Mouse (Mus musculus) heart, adult 8-10 months (tissue): ENCODE data around the gene Rps21. TPM values are rescaled to one million over a fixed set of nuclear protein-coding genes. Genes with fewer than 3 reads are reported as not detected.
A peak's percentile ranks its signal among the peaks of the same experiment; 100 is the strongest.

Experiments used
- DNase-seq: peaks from one replicate; pipeline ENCODE4 v3.0.0; 2022; ENCODE audit warnings: low spot score
- microRNA-seq: library from miRNA; unstranded; fragments of <30 nt; microRNA quantifications from one replicate; pipeline ENCODE4 v1.2.0, GENCODE M21; 2022
- total RNA-seq, 4 experiments: library from RNA; stranded (reverse); gene quantifications; 2 replicates each; pipeline ENCODE4 v1.2.4; 2022

The Rps21 gene
- total RNA-seq, 4 experiments from 2014 or later, result 452 to 674 (median 565) TPM

DNA sequence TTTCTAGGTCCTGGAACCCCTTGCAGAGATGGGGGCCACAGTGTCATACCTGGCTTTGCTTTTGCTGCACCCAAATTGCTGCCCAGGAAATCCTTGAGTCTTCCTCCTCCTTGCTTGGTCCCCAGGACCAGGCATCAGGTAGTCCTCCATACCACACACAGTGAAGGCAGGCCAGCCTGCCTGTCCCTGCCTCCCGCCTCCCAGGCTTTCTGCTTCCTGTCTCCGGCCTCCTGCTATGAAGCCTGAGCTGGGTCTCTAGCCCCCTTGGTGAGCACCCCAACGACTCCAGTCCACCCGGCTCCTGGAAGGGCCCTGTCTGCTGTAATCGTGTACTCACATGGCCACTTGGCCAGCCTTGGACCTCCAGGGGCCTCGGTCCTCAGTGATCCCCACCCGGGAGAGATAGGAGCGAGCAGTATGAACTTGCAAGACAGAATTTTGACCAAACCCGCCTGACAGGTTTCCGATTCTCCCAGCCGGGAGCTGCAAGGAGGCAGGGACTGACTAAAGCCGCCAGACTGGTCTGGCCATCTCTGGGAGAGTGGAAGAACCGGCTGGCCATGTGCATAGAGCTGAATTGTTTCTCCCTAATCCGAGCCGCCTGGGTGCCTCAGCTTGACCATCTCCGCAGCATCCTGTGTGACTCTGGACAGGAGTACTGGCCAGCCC lies 32.4 kb downstream of the Rps21 start, which contains the start of gene Rbbp8nl:
Gene Rbbp8nl, minus strand, starts transcription at position 440 of the 669 bp plus-strand sequence.
- no peak for DNase-seq

DNA sequence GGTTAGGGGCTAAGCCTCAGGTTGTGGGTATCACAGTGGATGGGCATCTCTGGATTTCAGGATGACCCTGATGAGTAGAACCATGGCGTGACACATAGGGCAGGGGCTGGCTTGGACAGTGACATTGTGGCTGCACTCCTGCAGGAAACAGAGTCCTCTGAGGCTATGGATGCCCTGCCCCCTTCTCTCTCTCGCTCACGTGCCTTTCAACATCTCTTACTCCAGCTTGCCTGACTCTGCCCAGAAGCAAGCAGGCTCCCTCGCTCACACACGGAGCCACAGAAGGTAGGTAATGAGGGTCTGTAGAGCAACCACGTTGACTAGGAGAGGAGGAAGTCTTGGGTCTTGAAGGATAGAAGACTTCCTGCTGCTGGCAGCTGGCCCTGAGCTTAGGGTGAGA lies 33.3 kb downstream of the Rps21 start:
- DNase-seq, result no peak

GRCm38 (mm10) chr2:180291566-180291965 lies 34.4 kb downstream of the Rps21 start:
- DNase-seq, result no peak

DNA sequence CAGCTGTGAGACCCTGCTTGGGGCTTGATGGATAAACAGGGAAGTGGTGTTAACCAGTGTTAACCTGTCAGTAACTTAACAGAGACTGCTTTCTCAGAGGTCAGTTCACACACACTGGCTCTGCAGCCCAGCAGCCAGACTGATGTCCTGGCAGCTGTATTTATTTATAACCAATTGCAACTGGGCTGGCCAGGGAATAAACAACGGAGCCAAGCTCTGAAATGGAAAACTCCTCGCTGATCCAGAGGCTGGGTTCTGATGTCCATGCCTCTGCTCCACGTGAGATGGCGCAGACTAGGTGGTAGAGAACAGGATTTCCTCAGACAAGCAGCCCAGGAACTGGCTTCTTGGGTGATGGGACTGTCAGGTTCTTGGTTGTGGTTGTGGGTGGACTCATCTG lies 34.8 kb downstream of the Rps21 start:
- no peak for DNase-seq

DNA sequence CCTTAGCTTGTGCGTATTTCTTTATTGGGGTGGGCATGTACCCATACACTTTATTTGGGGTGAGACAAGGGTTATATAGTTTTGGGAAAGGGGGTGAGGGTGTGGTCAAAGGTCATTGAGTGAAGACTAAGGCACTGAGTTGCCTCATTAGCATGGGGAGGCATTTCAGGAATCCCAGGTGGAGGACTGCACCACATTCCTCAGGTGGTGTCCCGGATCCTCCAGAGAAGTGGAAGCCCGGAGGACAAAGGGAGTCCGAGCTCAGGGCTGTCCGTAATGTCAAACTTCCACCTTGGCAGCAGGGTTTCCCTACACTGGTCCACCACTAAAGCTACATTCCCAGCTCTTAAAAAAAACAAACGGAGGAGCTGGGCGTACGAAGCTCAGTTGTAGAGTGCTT lies 35.7 kb downstream of the Rps21 start:
- DNase-seq, result no peak

- DNase-seq, result no peak
Measured at GRCm38 (mm10) chr2:180300252-180300651, 43.1 kb downstream of the Rps21 start.

GRCm38 (mm10) chr2:180300771-180301170 lies 43.6 kb downstream of the Rps21 start:
- DNase-seq, result no peak

GRCm38 (mm10) chr2:180302201-180302600 lies 45.0 kb downstream of the Rps21 start:
- DNase-seq, result no peak

DNA sequence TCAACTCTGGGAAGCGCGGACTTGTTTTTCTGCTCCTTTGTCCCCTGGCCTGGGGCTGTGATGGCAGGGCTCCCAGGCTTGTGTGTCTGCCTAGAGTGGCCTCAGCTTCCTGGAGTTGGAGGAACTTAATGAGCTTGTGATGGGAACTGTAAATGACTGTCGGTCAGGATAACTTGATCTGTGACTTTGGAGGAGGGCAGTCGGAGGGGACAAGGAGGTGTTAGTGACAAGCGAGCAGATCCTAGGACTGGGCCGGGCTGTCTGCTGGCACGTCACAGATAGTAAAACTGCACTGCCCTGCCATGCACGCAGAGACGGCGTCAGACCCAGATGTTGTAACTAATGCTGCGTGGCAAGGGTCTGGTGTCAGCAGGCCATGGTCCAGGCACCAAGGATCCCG lies 46.3 kb downstream of the Rps21 start:
- DNase-seq, result no peak

GRCm38 (mm10) chr2:180304554-180304953 lies 47.4 kb downstream of the Rps21 start:
- DNase-seq, result no peak

- no peak for DNase-seq
Measured at GRCm38 (mm10) chr2:180305490-180305889, 48.3 kb downstream of the Rps21 start.

GRCm38 (mm10) chr2:180306009-180306408 lies 48.8 kb downstream of the Rps21 start:
- DNase-seq, result no peak

GRCm38 (mm10) chr2:180306423-180307168 lies 49.4 kb downstream of the Rps21 start:
- DNase-seq, result peak; percentile 64

DNA sequence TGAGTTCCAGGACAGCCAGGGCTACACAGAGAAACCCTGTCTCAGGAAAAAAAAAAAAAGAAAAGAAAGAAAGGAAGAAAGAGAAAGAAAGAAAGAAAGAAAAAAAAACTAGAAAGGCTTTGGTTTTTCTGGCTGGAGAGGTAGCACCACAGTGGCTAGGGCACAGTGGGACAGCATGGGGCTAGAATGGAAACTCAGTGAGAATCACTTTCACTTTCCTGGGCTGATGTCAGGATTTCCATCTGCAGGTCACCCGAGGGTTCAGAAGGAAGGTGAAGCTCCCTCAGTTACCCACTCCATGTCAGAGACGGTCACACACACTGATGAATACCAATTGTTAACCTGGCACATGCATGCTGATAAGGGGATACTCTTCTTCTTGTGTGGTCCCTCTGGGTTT lies 50.5 kb downstream of the Rps21 start:
- no peak for DNase-seq

Small RNA genes within 50 kb of the gene (microRNA-seq; reads per million reads assigned to microRNA genes)
- not detected for gene Mir3091

Other genes with a start within 250 kb of the Rps21 start
- 10 to 100 TPM; 63.9 to 69.4 (median 67.0) TPM for gene Lsm14b, start 232.4 kb upstream of the Rps21 start, total RNA-seq
- 100 to 1,000 TPM; 140 to 162 (median 155) TPM for gene Psma7, start 214.9 kb upstream of the Rps21 start, total RNA-seq
- gene Ss18l1, start 214.9 kb upstream of the Rps21 start, total RNA-seq, result 1 to 10 TPM; 1.6 to 3.1 (median 2.4) TPM
- 10 to 100 TPM; 29.1 to 34.0 (median 30.1) TPM for gene Mtg2, start 186.8 kb upstream of the Rps21 start, total RNA-seq
- gene Hrh3, start 152.9 kb upstream of the Rps21 start, total RNA-seq, result under 1 TPM in 1 of 4 experiments, not detected in 3; 0.22 TPM
- 10 to 100 TPM; 38.2 to 44.9 (median 39.7) TPM for gene Osbpl2, start 138.1 kb upstream of the Rps21 start, total RNA-seq
- 10 to 100 TPM; 80.8 to 93.9 (median 90.0) TPM for gene Adrm1, start 85.9 kb upstream of the Rps21 start, total RNA-seq
- gene Lama5, start 31.5 kb upstream of the Rps21 start, total RNA-seq, result 100 to 1,000 TPM in 1 of 4 experiments, 10 to 100 TPM in 3; 78.1 to 110 (median 93.3) TPM
- 10 to 100 TPM; 12.1 to 14.1 (median 12.6) TPM for gene Cables2, start 16.1 kb downstream of the Rps21 start, total RNA-seq
- gene Rbbp8nl, start 32.5 kb downstream of the Rps21 start, total RNA-seq, result not detected
- 1 to 10 TPM in 1 of 4 experiments, under 1 TPM in 3; 0.68 to 1.2 (median 0.80) TPM for gene Gata5, start 77.3 kb downstream of the Rps21 start, total RNA-seq
- gene Slco4a1, start 198.9 kb downstream of the Rps21 start, total RNA-seq, result under 1 TPM in 2 of 4 experiments, not detected in 2; 0.09 to 0.34 TPM
- not detected for gene Ntsr1, start 242.6 kb downstream of the Rps21 start, total RNA-seq